Mouse (Mus musculus): Measurements from ENCODE around the gene Cacna1i. TPM values are rescaled to one million over a fixed set of nuclear protein-coding genes. Genes with fewer than 3 reads are reported as not detected.

The Cacna1i gene
- total RNA-seq, 1 experiment from 2014 or later, result 3.1 TPM

- no peak for ATAC-seq (replicated peaks; ENCODE audit: insufficient number of reproducible peaks, low FRiP score, low TSS enrichment, poor library complexity, severe bottlenecking)
Measured at GRCm38 (mm10) chr15:80440195-80440594, 153.2 kb downstream of the Cacna1i start.

GRCm38 (mm10) chr15:80445956-80446687, 159.1 kb downstream of the Cacna1i start:
- no peak for ATAC-seq (replicated peaks; ENCODE audit: insufficient number of reproducible peaks, low FRiP score, low TSS enrichment, poor library complexity, severe bottlenecking)

Other genes with a start within 250 kb of the Cacna1i start
- not detected in 3 replicates for gene Syngr1, start 195.9 kb upstream of the Cacna1i start, total RNA-seq (2017)
- gene Rpl3, start 195.4 kb upstream of the Cacna1i start, total RNA-seq (2017), result 1,359 to 1,501 TPM (median 1,441 TPM) in 3 replicates
- 11.6 to 17.4 TPM (median 12.4 TPM) in 3 replicates for gene Tab1, start 154.1 kb upstream of the Cacna1i start, total RNA-seq (2017)
- gene Mgat3, start 113.5 kb upstream of the Cacna1i start, total RNA-seq (2017), result 0.19 TPM in 1 of 3 replicates, not detected in the others
- gene Mief1, start 53.2 kb upstream of the Cacna1i start, total RNA-seq (2017), result 28.7 to 38.2 TPM (median 29.9 TPM) in 3 replicates
- gene AC140267.1, start 51.4 kb upstream of the Cacna1i start, total RNA-seq (2017), result not detected in 3 replicates
- gene Atf4, start 32.1 kb upstream of the Cacna1i start, total RNA-seq (2017), result 446 to 519 TPM (median 465 TPM) in 3 replicates
- gene Rps19bp1, start 22.9 kb upstream of the Cacna1i start, total RNA-seq (2017), result 10.6 to 23.0 TPM (median 13.2 TPM) in 3 replicates

Data from monocyte, adult 5-6 weeks (primary cell).